Mouse (Mus musculus) hindbrain, embryonic 14.5 days (tissue): ENCODE measurements at regions not wholly inside any gene's neighbourhood (a gene's known extent, or its start where the extent isn't known, plus 50 kb on each side); places are given as distances from the start of the nearest gene placed in this dataset.

Experiments used
- ATAC-seq: fragments of 200-750 bp; cut with Nextera tagmentation; 2 replicates; pipeline ENCODE4 v1.8.0; 2017; ENCODE audit warnings: moderate number of reproducible peaks, mild to moderate bottlenecking, moderate TSS enrichment, moderate library complexity; ENCODE audit not compliant: low FRiP score
- DNase-seq: peaks from one replicate; pipeline ENCODE4 v3.0.0-alpha.2; 2015; ENCODE audit warnings: low spot score
- H3K27ac ChIP-seq: fragments of 300-500 bp; sonication (generic); 2 replicates; pipeline ENCODE4 v1.5.1; 2014; ENCODE audit warnings: mild to moderate bottlenecking, moderate library complexity
- H3K27me3 ChIP-seq: fragments of 300-500 bp; sonication (generic); 2 replicates; pipeline ENCODE4 v1.6.1; 2014; ENCODE audit warnings: mild to moderate bottlenecking, low read length, mixed read lengths; ENCODE audit not compliant: control insufficient read depth, insufficient read depth
- H3K36me3 ChIP-seq: fragments of 300-500 bp; sonication (generic); replicated peaks from 2 replicates; pipeline ENCODE4 v1.6.1; 2014; ENCODE audit not compliant: control insufficient read depth, insufficient read depth
- H3K4me1 ChIP-seq: fragments of 300-500 bp; sonication (generic); replicated peaks from 2 replicates; pipeline ENCODE4 v1.6.1; 2014; ENCODE audit warnings: antibody characterized with exemption, low read length, mixed read lengths; ENCODE audit not compliant: control insufficient read depth, insufficient read depth
- H3K4me2 ChIP-seq: fragments of 300-500 bp; sonication (generic); replicated peaks from 2 replicates; pipeline ENCODE4 v1.6.1; 2014; ENCODE audit warnings: mild to moderate bottlenecking, moderate library complexity
- H3K4me3 ChIP-seq: fragments of 300-500 bp; sonication (generic); replicated peaks from 2 replicates; pipeline ENCODE4 v1.5.1; 2014; ENCODE audit warnings: mild to moderate bottlenecking, low read length
- H3K9ac ChIP-seq: fragments of 300-500 bp; sonication (generic); 2 replicates; pipeline ENCODE4 v1.6.1; 2014
- H3K9me3 ChIP-seq: fragments of 300-500 bp; sonication (generic); 2 replicates; pipeline ENCODE4 v1.6.1; 2016; ENCODE audit warnings: low read length; ENCODE audit not compliant: control insufficient read depth
- WGBS: fragments of 180-500 bp; shearing (Covaris S2); extraction: QIAGEN DNeasy Blood & Tissue Kit; methylation state at CpG from one replicate; pipeline ENCODE4 v1.1.7; 2014; 5-methylcytosine and 5-hydroxymethylcytosine counted together

DNA sequence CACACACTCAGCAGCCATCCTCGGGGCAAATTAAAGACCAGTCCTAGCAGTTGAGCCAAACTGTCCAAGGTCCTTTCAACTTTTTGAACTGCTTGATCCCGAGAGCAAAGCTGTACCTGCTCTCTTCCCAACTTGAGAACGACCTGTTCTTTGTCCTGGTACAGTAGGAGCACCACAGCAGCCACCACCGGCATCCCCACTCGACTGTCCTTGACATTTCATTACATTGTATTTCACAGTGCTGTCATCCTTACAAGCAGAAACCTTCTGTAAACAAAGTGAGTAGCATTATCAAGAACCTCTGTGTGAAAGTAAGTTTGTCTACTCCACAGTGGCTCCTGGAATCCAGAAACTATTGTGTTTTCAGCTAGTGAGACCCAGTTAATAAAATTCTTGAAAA is 240.2 kb upstream of the Zfp462 start:
- Histone ChIP-seq H3K27me3 (no peaks in the 10 kb centered on the region), H3K4me2 (no peak overlapping the region), H3K36me3 (no peaks in the 10 kb centered on the region), H3K9me3 (no peaks in the 10 kb centered on the region), H3K4me3 (no peak overlapping the region), H3K27ac (no peak overlapping the region), H3K9ac (no peak overlapping the region), H3K4me1 (no peaks in the 10 kb centered on the region)
- ATAC-seq, result no peak
- WGBS, result 81% methylated on average over 5 of the region's 5 CpGs
- no peak for DNase-seq

DNA sequence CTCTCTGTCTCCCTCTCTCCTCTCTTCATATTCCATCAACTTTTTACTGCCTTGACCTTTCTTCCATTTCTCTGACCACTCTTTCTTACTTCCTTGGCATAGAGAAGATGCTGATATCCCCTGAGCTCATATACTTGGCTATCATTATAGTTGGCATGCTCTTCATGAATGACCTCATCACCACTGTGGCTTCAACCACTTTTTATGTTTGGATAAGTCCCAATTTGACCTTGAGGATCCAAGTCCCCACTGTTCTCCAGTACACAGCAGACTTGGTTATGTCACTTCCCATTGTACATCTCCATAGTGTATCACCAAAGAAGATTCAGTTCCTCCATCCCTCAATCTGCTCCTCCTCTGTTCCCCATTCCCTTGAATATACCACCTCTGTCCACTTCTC is 235.1 kb upstream of the Zfp462 start:
- Histone ChIP-seq H3K9ac (no peak overlapping the region), H3K27me3 (no peaks in the 10 kb centered on the region), H3K4me2 (no peak overlapping the region), H3K4me3 (no peak overlapping the region), H3K4me1 (no peaks in the 10 kb centered on the region), H3K36me3 (no peaks in the 10 kb centered on the region), H3K9me3 (no peaks in the 10 kb centered on the region), H3K27ac (no peak overlapping the region)
- no peak for DNase-seq
- ATAC-seq, result no peak

DNA sequence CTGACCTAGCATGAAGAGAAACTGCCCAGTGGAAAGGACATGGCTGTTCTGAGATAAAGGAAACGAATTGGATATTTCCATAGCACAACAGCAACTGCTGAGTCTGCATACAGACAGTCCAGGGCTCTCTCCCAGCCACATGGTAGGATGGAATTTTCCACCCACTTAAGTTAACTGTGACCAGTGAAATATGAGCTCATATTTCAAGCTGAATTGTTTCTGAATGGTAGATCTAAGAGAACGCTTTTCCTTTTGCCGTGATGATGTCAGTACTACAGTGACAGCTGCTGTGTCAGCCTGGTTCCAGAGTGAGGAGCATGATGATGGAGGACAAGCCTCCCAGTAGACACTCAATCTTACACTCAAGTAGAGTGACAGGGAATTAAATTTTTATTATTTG is 231.9 kb upstream of the Zfp462 start:
- no peaks in the 10 kb centered on the region for H3K36me3 ChIP-seq
- ATAC-seq (no peak), DNase-seq (no peak)
- H3K4me2 ChIP-seq, result no peak overlapping the region
- H3K9me3 ChIP-seq, result no peaks in the 10 kb centered on the region
- no peaks in the 10 kb centered on the region for H3K27me3 ChIP-seq
- H3K27ac ChIP-seq, result no peak overlapping the region
- no peak overlapping the region for H3K4me3 ChIP-seq
- H3K4me1 ChIP-seq, result no peaks in the 10 kb centered on the region
- no peak overlapping the region for H3K9ac ChIP-seq
- WGBS, result 79% methylated on average over 3 of the region's 3 CpGs

DNA sequence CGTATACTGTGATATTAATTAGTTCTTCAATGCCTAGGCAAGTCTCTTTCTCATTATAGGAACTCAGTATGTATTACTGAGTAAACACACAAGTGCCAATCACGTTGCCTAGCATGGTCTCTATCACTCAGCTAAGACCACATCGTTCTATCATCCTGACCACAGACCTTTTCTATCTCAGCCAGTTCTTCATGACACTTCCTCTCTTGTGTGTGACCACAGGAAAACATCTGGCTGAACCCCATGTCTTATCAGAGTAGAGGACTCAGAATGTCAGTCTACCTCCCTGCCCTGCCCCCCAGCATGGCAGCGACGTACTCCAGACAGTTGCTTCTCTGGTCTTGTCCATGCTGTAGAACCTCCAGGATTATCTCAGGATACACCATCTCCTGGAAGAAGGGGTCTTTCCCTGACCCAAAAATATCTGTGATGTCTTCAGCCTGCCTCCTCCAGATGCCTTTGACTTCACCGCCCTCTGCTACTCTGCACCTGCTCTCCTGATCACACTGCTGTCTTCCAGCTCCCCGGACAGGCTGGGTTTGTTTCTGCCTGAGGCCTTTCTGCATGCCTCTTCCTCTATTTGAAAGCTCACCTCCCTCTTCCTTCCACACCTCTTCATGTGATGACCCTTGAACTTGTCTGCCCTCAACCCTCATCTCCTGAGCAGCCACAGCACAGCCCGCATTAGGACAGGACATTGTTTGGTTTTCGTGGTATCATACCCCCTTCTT is 230.1 kb upstream of the Zfp462 start:
- Histone ChIP-seq H3K9ac (no peak overlapping the region), H3K9me3 (no peaks in the 10 kb centered on the region), H3K4me3 (no peak overlapping the region), H3K27me3 (no peaks in the 10 kb centered on the region), H3K4me2 (no peak overlapping the region), H3K27ac (no peak overlapping the region), H3K36me3 (no peaks in the 10 kb centered on the region), H3K4me1 (no peaks in the 10 kb centered on the region)
- ATAC-seq (no peak), DNase-seq (no peak)
- 85% methylated on average over 9 of the region's 9 CpGs for WGBS

DNA sequence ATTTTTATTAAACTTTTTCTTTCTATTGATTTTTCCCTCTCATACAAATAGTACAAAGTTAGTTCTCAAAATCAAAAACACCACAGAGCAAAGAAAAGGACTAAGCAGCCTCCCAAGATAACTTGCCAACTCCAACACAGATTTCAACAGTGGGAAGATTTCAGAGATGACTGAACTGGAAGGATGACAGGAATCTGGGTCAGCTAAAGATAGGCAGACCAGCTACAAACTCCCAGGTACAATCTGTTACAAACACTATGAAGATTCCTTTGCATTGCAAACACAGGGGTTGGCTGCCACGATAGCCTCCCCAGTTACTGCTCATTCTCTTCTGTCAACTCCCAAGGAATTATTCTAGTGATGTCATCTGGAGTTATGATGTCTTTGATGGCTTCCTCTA is 226.8 kb upstream of the Zfp462 start:
- Histone ChIP-seq H3K4me1 (no peaks in the 10 kb centered on the region), H3K4me2 (no peak overlapping the region), H3K36me3 (no peaks in the 10 kb centered on the region), H3K9ac (no peak overlapping the region), H3K27me3 (no peaks in the 10 kb centered on the region), H3K9me3 (no peaks in the 10 kb centered on the region), H3K27ac (no peak overlapping the region), H3K4me3 (no peak overlapping the region)
- 76% methylated on average over 1 of the region's 1 CpGs for WGBS
- ATAC-seq, result no peak
- no peak for DNase-seq

DNA sequence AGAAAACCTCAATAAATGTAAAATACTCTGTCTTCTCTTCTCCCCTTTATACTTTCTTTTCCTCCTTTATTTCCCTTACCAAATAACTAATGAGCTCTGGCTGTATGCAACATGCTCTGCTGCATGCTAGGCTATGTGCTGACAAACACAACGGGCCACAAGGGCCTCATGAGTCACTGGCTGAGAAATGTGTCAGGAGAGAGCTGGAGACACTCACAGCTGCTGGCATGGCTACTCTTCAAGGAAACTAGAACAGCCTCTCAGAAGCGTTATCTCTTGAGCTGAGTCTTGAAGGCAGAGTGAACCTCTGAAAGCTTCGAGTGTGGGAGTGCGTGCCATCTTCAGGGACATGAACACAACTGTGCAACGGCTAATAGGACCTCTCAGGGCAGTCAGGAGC is 205.8 kb upstream of the Zfp462 start:
- Histone ChIP-seq H3K4me2 (no peak overlapping the region), H3K27ac (no peak overlapping the region), H3K27me3 (no peaks in the 10 kb centered on the region), H3K4me3 (no peak overlapping the region), H3K9me3 (no peaks in the 10 kb centered on the region), H3K4me1 (no peaks in the 10 kb centered on the region), H3K36me3 (no peaks in the 10 kb centered on the region), H3K9ac (no peak overlapping the region)
- WGBS, result 86% methylated on average over 5 of the region's 5 CpGs
- no peak for DNase-seq
- ATAC-seq, result no peak

DNA sequence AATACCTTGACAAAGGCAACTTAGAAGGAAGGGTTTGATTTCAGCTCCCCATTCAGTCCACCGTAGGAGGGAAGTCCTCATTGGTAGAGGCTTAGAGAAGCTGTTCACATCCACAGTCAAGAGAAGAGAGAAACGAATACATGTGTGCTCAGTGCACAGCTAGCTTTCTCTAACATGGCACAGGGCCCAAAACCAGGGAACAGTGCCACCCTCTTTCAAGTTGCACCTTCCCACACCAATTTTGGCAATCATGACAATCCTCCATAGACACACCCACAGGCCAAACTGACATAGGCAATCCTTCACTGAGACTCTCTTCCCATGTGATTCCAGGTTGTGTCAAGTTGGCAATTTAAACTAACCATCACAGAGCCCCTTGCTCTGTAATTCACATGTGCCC is 193.4 kb upstream of the Zfp462 start:
- H3K4me1 ChIP-seq, result no peaks in the 10 kb centered on the region
- no peaks in the 10 kb centered on the region for H3K36me3 ChIP-seq
- H3K9me3 ChIP-seq, result no peaks in the 10 kb centered on the region
- H3K27ac ChIP-seq, result no peak overlapping the region
- no peaks in the 10 kb centered on the region for H3K27me3 ChIP-seq
- H3K9ac ChIP-seq, result no peak overlapping the region
- H3K4me2 ChIP-seq, result no peak overlapping the region
- DNase-seq (no peak), ATAC-seq (no peak)
- WGBS, result 90% methylated on average over 2 of the region's 2 CpGs
- no peak overlapping the region for H3K4me3 ChIP-seq

DNA sequence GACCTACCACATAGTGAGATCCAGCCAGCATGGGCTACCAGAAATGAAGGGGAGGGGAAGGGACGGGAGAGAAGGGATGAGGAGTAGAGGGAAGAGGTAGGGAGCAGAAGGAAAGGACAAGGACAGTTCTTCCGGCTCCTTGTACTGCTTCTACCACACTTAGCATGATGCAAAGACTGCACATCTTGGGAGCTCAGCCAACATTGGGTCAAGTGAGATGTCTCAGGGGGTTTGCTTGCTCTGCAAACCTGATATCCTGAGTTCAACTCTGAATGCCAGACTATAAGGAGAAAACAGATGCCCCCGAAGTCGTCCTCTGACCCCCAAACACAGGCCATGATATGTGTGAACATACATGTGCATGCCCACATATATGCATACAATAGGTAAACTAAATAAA is 188.4 kb upstream of the Zfp462 start:
- no peaks in the 10 kb centered on the region for H3K36me3 ChIP-seq
- WGBS, result 95% methylated on average over 4 of the region's 4 CpGs
- H3K27me3 ChIP-seq, result no peaks in the 10 kb centered on the region
- no peak for DNase-seq
- H3K27ac ChIP-seq, result no peak overlapping the region
- no peak for ATAC-seq
- no peak overlapping the region for H3K4me2 ChIP-seq
- no peaks in the 10 kb centered on the region for H3K9me3 ChIP-seq
- H3K9ac ChIP-seq, result no peak overlapping the region
- no peak overlapping the region for H3K4me3 ChIP-seq
- H3K4me1 ChIP-seq, result no peaks in the 10 kb centered on the region; the same call in 1 of the 2 replicates

DNA sequence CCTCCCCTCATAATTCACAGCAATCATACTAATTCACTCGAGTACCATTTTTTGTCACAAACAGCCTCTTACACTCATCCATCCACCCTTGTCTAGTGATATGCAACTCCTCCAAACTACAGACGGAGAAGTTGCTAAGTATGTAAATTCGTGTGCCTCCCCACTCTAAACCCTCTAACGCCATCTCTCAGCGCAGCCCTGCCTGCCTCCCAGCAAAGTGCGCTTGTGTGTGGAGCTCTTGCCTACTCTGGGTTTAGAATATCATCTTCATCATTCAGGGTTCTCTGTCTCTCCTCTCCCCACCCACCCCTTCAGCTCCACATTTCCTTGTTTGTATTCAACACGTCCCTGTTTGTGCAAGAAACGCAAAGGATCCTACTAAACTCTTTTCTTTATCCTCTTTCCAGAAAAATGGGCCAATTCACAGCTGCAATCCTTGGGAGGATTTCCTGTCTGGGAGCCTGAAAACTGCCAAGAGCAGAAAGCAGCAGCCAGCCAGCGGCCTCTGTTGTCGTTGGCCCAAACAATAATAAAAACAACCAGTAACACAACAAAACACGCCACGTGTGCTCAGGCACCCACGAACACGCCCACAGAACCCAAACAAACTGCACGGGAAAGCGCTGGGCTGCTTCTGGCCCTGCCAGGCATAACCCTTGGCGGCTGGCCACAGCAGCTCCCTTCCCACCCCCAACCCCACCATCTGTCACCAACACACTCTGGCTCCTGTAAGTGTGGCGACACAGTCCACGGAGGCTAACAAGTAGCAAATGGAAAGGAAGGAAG is 186.9 kb upstream of the Zfp462 start:
- peak overlapping the region; percentile 18 for H3K27ac ChIP-seq
- H3K4me3 ChIP-seq, result no peak overlapping the region
- H3K27me3 ChIP-seq, result no peaks in the 10 kb centered on the region
- no peaks in the 10 kb centered on the region; the same call in 1 of the 2 replicates for H3K4me1 ChIP-seq
- peak overlapping the region; percentile 39 for H3K4me2 ChIP-seq
- H3K9ac ChIP-seq, result no peak overlapping the region
- ATAC-seq (peak; percentile 89), DNase-seq (peak; percentile 53)
- 40% methylated on average over 19 of the region's 19 CpGs for WGBS
- H3K36me3 ChIP-seq, result no peaks in the 10 kb centered on the region
- H3K9me3 ChIP-seq, result no peaks in the 10 kb centered on the region
